Mouse (Mus musculus) frontal cortex, postnatal 36 days (tissue): ENCODE data around the gene Rgs3.

ENCODE experiments used
- DNase-seq, 2 experiments: peaks; one replicate each; pipeline ENCODE4 v3.0.0; 2022; ENCODE audit warnings: low spot score in 2 of 2

Gene Rgs3

DNA sequence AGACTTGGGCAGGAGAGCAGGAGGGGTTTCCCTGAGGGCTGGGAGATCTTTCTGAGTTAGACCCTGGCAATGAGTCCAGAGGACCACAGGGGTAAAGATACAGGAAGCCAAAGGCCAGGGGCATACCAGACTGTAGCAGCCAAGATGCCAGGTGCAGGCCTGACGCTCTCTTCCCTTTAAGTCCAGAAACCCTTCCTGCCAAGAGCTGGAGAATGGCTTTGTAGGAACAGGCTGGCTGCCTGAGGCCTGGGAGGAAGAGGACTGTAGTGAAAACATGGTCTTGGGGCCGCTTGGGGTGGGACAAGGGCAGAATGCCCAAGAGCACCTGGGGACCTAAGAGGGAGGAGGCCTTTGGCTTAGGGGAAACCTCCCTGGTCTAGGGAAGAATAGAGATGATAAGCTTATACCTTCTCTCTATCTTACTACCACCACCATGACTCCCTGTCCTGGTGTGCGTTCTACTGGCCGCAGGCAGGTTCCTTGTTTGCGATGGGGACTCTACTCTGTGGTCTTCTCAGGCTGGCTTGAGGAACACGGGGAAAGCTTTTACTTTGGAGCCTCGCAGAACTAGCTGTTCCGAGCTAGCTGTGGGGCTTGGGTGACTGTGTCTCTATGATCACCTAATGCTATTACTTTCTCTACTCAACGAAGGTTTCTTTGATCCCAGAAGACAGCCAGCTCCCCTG lies 46.4 kb downstream of the Rgs3 start:
- DNase-seq, result no peak

DNA sequence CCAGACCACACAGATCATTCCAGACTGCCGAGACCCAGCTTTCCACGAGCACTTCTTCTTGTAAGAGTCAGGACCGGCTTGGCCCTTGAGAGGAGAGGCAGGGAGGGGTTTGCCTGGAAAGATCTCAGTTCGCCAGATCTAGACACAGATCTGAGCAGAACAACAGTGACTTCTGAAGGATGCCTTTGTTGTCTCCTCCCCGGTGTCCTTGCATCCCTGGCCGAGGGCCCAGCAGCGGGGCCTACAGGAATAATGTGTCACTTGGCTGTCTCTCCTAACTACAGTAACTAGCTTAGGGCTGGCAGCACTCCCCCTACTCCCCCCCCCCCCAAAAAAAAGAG lies 46.9 kb downstream of the Rgs3 start:
- DNase-seq, result no peak

DNA sequence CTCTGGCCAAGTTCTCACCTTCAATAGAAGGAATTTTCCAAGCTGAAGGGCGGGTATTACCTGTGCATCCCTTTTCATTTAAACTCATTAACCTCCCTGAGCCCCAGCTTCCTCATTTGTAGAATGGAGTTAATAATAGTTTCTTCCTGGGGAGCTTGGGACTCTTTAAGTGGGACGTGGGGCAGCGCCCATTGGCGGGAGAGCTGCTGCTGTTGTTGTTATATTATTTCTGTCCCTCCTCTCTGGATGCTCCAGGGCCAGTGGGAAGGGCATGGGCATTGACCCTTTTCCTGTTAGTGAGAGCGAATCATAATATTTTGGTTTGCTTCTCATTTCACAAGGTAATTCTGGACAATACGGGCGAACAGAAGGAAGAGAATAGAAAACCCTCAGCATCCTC lies 47.3 kb downstream of the Rgs3 start:
- no peak for DNase-seq

DNA sequence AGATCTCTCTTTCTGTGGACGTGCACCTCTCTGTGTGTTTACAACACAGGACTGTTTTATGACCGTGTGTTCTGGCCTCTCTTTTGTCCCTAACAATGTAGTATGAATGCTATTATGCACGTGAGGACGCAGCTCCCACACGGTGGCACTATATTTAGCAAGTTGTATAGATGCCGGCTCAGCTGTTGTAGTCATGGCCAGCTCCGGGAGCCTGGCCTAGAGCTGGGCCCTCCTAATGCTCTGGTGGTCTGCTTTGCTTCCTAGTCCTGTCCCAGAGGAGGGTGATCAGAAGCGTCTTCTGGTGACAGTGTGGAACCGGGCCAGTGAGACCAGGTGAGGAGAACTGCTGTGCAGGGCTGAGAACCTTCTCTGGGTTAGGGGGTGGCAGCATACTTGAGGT lies 47.7 kb downstream of the Rgs3 start:
- DNase-seq, result no peak

DNA sequence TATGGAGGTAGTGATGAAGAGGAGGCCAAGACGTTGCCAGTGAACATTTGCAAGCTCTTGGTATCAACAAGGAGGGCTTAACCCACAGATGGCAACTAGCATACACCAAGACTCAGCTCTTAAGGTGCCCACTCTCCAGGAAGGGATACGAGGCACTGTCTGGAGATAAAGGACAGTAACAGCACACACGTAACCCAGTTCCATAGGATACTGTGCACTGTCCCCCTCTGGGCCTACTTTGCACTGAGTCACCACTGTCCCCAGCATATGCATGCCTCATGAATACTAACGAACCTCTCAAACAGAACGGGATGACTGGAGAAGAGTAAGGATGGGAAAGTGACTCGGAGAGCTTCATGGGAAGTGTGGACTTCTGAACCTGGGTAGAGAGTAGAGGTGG lies 48.2 kb downstream of the Rgs3 start:
- no peak for DNase-seq

DNA sequence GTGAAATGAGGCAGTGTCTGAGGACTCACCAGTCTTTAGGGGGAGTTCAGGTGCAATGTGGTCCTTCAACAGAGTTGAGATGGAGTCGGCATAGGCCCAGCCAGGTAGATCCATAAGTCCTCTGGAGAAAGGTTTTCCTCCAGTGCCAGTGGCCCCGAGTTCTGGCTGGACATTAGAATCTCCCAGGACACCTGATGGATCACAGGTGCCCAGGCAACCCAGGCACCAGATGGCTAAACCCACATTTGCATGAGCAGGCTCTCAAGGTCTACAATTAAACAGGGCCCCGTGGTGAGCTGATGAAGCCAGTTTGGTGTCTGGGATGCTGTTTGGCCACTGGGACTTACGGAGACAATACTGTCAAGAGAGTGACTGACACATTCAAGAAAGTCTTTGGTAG lies 49.7 kb downstream of the Rgs3 start:
- DNase-seq, result no peak

DNA sequence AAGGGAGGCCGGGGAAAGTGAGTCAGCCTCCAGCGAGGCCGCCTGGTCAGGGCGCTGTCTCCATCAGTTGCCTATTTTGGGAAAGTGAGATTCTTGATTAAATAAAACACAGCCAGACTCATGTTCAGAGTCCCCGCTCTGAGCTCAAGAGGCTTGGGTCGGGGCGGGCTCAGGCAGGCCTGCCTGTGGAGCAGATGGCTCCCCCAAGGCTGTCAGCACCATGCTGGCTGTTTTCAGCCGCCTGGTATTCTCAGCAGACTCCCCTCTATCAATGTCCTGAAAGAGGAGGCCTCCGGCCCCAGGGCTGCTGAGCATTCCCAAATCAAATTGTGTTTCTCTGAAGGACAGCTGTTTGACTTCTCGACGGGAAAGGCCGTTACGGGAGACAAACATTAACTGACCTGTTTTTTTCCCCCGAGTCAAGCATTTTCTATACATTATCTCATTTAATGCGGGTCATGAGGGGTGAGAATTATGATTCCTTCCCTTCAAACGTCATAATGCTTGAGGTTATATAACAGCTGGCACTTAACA lies 50.6 kb downstream of the Rgs3 start:
- no peak for DNase-seq

DNA sequence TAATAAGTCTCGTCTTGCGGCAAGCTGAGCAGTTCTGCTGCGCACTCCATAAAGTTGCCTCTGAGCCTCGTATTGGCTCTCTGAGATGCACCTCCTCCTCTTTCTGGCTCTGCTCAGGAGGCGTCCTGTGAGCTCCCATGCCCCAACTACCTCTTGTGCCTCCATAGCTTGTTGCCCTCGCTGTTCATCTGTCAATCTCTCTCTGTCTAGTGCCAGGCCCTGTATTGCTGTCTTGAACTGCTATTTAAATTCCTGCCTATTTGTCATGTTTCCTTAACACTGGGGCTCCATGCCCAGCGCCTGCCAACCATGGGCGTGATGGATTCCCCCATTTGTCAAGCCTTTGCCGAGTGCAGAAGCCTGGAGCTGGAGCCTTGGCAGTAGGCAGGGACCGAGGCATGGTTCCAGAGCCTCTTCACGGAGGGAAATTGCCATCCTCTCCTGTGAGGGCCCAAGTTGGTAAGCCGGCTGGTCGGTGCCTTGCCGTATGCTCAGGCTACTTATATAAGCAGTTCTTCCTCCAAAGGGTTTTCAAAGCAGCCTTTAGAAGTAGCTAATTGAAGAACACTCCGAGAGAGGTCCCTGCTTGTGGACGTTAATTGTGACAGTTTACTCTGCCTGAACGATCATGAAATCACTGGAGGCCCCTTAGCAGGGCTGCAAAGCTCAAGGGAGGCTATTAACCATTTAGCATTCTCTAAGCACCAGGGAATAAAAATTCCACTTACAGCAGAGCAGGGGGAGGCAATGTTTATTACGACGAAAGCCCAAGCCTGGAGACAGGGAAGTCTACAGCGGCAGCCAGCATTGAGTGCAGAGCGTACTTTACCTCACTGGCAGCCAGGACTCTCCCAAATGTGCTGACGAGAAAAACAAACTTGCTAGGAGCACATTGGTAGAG lies 53.2 kb downstream of the Rgs3 start:
- DNase-seq, result peak; percentile 80 to 87

DNA sequence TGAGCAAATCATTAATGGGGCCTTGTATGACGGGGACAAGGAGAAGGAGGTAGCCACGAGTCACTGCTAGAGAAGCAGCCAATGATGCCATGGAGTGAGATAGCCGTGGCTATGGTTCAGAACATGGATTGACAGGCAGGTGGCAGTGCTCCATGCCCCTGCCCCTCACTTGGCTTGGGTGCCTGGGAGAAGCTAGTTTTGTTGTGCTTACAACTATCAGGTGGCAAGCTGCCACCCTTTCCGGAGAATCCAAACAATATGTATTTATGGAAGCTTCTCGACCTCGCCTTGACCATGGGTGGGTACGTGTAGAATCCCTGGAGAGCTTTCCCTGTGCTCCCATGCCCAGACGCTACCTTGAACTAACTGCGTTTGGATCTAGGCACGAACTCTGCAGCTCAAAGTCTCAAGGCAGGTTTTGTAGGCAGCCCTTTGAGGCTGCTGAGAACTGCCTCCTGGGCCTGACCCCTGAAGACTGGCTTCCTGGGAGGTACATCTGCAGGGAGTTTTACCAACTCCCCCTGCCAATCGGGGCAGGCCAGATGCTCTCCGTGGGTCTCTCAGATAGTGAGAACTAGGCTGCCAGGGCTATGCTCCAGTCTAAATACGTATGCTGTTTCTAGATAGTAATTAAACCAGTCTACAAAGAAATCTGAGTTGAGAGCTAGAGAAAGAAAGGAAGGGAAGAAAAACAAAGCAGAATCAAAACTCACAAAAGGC lies 54.2 kb downstream of the Rgs3 start:
- DNase-seq, result no peak

DNA sequence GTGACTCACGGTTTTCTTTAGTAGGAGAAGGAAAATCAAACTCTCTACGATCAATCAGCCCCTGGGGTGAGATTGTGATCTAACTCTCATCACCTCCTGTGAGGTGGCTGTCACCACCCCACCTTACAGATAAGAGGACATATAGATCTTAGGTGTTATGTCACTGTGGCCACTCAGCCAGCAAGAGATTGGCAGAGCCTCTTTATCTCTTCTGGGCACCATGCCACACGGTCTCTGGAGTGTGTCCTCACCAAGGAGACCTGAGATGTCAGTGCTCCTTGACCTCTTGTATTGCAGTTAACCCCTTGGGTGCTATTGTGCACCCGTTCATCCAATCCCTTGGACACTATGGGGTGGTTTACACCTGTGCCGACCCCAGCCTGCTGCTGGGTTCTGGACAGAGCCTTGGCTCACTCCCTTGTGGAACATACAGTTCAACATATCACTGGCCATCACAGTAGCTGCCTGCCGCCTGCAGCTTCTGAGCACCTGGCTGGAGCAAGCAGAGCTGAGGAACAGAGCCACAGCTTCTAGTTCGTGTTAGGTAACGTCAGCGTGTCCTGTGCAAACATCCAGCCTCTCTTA lies 58.3 kb downstream of the Rgs3 start:
- DNase-seq, result no peak

DNA sequence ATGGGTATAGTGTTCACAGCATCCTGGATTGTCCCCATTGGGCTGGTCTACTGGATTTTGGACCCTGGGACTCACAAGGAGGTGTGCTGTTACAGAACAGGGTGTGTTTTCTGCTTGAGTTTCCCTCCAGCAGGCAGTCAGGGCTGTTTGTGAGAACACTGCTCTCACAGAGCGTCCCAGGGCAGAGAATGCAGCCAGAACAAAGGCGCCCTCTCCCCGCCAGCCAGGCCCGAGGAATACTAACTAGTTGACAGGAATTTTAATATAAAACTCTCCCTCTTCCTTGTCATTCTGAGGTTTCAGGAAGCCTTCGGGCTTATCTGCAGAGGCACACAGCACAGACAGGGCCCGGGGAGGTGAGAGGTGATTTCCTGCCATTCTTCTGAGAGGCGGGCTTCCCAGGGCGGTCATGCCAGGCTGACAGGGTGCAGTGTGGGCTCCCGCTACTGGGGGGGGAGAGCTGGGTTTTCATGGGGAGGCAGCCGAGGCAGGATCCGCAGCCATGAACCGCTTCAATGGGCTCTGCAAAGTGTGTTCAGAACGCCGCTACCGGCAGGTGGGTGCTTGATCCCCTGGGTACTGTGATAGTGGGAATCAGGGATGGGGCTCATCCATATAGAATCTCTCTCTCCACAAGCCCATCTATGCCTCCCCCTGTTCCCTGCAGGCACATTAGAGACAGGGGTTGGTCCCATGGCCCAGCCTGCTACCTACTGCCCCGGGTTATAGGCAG lies 59.8 kb downstream of the Rgs3 start:
- no peak for DNase-seq

DNA sequence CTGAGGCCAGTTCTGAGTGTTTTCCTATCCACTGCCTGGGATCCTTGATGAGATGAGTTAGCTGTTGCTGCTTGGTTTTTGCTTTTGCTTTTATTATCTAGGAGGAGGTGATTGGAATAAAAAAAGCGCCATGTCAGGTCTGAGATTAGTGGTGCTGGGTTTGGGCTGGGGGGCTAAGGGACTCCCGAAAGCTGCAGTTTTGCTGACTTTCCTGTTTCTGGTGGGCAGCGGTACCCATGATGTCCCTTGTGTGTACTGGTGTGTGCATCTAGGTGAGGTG lies 60.3 kb downstream of the Rgs3 start:
- DNase-seq, result no peak

DNA sequence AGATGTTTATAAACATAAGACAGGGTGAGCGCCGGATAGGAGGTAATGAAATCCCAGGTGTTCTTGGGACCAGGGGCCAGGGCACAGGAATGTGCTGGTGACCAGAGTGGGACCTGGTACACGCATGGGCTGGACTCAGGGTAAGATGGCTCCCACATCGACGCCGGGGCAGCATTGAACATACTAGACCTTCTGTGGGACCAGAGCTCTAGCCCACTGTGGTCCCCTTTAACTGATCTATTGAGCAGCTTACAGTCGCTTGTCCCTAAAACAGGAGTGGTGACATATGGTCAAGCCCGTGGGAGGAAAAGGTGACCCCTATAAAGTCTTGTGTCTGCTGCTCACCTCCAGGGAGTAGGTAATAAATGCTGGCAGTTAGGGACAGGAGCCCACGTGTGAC lies 61.5 kb downstream of the Rgs3 start:
- DNase-seq, result no peak

DNA sequence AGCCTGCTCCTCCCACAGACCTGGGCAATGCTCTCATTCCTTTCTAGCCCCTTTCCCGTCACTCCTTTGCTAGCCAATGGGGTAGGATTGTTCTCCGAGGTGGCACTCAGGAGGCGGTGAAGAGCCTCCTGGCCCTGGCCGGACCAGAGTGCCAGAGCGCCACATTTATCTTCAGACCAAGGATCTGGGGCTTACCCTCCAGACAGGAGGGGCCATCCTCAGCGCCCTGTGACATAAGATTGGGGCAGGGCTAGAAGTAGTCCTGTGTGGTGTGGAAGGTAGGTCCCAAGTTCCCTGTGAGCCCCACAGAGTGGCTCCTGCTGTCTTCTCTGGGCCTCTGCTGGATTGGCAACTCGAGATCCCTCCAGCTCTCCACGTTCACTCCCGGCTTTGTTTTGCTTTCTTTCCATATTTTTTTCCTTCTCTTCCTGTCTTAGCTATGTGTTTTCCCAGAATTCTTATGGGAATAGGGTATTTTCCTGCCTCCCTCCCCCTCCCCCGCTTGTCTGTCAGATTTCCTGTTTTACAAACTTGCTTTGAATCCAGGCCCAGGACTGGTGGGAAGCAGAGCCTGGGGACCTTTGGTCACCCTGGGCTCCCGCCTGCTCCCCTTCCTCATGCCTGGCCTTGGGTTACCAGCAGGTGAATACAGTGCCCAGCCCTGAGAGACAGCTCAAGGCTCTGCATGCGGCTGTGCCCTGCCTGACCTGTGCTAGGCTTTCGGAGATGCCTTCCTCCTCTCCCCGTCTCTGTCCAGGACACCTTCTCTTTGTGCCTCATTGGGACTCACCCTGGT lies 62.4 kb downstream of the Rgs3 start:
- DNase-seq, result no peak

DNA sequence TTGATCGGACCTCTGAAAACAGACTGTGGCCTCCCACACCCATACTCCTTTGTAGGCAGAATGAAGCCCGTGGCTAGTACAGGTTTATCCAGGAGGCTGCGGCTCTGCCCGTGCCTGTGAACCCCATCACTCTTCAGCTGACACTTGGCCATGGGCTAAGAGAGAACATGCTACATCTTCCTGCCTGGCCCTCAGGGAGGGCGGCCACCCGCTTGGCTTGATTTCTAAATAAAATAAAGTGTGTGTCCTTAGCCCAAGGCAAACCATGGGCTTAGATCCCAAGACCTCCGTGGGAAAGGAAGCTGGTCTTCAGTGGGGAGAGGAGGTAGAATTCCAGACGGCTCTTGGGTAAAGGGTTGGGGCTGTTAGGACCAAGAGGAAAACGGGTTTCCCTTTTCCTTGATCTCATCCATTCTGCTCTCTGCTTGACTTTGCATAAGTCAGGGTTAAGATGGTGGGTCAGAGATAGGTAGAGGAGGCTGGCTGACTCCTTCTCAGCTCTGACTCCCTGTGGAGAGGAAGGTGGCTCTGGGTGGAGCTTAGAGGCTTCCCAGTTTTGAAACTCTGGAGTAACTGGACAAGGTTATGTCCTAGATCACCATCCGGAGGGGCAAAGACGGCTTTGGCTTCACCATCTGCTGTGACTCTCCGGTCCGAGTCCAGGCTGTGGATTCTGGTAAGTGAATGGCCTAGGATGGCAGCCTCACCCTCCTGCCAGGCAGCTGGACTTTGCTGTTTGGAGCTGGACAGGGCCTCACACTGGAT lies 63.8 kb downstream of the Rgs3 start:
- no peak for DNase-seq

DNA sequence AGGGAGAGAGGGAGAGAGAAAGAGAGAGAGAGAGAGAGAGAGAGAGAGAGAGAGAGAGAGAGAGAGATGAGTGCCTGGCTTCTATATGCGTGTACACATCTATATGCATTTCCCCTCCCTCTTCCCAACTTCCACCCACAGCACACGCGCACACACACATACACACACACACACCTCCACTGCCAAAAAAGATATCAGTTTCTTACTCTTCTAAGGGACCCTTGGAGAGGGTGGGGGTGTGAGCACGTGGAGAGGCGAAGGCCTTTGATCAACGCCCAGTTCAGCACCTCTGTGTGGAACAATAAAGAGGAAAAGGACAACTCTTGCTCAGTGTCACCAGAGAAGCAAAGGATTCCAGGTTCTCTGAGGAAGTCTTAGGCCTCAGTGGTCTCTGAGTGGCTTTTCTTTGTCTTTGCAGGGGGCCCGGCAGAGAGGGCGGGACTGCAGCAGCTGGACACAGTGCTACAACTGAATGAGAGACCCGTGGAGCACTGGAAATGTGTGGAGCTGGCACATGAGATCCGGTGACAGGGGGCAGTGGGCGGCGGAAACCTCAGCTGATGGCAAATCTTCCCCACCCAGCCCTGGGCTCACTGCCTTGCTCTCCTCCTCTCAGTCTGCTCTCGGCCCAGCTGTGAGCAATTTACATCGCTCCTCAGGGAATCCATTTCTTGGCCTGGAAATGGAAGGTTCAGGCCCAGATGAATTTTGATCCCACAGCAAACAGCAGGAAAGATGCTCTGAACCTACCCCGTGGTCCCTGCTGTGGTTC lies 65.2 kb downstream of the Rgs3 start:
- DNase-seq, result no peak

DNA sequence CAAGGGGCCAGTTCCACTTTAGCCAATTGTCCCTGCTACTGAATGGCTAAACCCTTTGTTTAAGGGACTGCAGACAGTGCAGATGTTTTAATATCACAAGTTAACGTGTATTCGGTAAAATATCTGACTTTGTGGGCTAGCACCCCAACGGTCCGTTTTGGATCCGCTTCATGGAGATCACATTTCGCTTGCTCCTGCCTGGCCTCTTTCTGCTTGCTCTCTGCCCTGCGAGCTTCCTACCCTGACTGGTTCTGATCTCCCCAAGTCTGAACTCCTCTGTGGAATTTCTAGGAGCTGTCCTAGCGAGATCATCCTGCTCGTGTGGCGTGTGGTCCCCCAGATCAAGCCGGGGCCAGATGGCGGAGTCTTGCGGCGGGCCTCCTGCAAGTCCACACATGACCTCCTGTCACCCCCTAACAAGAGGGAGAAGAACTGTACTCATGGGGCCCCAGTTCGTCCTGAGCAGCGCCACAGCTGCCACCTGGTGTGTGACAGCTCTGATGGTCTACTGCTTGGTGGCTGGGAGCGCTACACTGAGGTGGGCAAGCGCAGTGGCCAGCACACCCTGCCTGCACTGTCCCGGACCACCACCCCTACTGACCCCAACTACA lies 65.9 kb downstream of the Rgs3 start:
- DNase-seq, result no peak

DNA sequence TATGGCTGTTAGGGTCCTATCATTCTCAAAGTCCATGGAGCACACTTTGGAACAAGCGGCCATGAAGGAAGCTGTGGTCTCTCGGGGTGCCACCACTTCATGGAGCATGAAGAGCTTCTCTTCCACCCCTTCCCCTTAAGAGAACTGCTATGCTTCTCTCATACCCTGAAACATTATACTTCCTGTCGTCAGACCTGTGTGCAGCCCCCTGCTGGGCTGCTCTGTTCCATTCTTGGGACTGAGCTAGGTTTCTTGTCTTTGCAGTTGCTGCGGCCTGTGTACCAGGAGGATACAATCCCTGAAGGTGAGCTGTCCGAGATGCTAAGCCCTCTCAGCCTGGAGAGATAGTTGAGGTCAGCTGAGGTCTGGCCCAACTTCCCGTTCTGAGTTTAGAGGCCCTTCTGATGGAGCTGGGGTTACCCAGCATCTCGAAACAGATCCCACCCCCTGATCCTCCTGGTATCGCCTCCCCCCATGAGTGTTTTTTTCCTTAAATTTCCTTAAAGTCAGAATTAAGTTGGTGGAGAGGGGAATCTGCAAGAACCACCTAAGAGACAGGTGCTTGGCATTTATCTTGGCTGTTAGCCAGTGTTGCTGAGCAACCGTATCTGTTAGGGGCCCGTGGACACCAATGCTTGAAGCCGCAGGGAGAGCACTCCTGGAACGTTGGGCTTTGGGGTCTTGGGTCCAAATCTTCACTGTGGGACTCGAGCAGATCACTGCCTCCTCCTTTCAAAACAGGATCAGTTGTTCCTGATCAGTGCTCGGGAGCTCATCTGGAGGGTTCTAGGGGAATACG lies 66.8 kb downstream of the Rgs3 start:
- no peak for DNase-seq
